9 mouse cellular contexts compared by ENCODE assay signal in genomic region chr14:11555521-11556355, GRCm38 (mm10). TPM values are rescaled to one million over a fixed set of nuclear protein-coding genes. Genes with fewer than 3 reads are reported as not detected.
A peak's percentile ranks its signal among the peaks of the same experiment; 100 is the strongest.
DNase-seq lines count a peak whose midpoint lies in the region; ATAC-seq and TF ChIP-seq lines count a peak whose summit lies in the region.
"Had no signal": no experiment of that assay in that cellular context is flagged by ENCODE, and none has a peak within 500 bp of the region (broad histone marks: within the 10 kb centered on the region; RNA-seq: fewer than 3 reads in every experiment).

No protein-coding gene starts in this region.

- no peaks in the 10 kb centered on the region for H3K36me3 ChIP-seq in lung, embryonic 14.5 days (ENCODE audit: insufficient read depth)
- H3K36me3 ChIP-seq in kidney, embryonic 14.5 days (ENCODE audit: control insufficient read depth, insufficient read depth, low read length) = no peaks in the 10 kb centered on the region
- H3K36me3 ChIP-seq in liver, embryonic 12.5 days = no peaks in the 10 kb centered on the region

- H3K27me3 ChIP-seq in lung, embryonic 14.5 days (ENCODE audit: insufficient read depth, low read length) = no peaks in the 10 kb centered on the region
- no peaks in the 10 kb centered on the region for H3K27me3 ChIP-seq in kidney, embryonic 14.5 days (ENCODE audit: control insufficient read depth, insufficient read depth, low read length)
- peaks cover 69% of the 10 kb centered on the region for H3K27me3 ChIP-seq in liver, embryonic 12.5 days (replicated peaks)

- H3K9ac ChIP-seq in lung, embryonic 14.5 days = peak overlapping the region; percentile 91
- peak overlapping the region; percentile 94 for H3K9ac ChIP-seq in kidney, embryonic 14.5 days (ENCODE audit: low read depth, low read length)
- no peak overlapping the region for H3K9ac ChIP-seq in liver, embryonic 12.5 days

- 1% methylated on average over 35 of the region's 35 CpGs for WGBS in lung, embryonic 14.5 days
- WGBS in kidney, embryonic 14.5 days = under 1% methylated on average over 35 of the region's 35 CpGs
- 2% methylated on average over 35 of the region's 35 CpGs for WGBS in liver, embryonic 12.5 days (ENCODE audit: insufficient replicate concordance)

- H3K27ac ChIP-seq in lung, embryonic 14.5 days (ENCODE audit: low read depth) = 0 out of 2 replicates have a peak overlapping the region, but pooled peaks have one; percentile 2
- peak overlapping the region; percentile 98; the same call in 1 of the 2 replicates for H3K27ac ChIP-seq in kidney, embryonic 14.5 days (ENCODE audit: low read depth, low read length)
- no peak overlapping the region for H3K27ac ChIP-seq in liver, embryonic 12.5 days

- TF ChIP-seq CTCF in lung, embryonic 14.5 days (IDR thresholded peaks at IDR 0.05; ENCODE audit: low read depth) = no peak

- peak overlapping the region; percentile 98 for H3K4me2 ChIP-seq in lung, embryonic 14.5 days
- H3K4me2 ChIP-seq in kidney, embryonic 14.5 days (replicated peaks; ENCODE audit: low read depth, low read length) = peak overlapping the region; percentile 96
- H3K4me2 ChIP-seq in liver, embryonic 12.5 days = peak overlapping the region; percentile 64

- peak overlapping the region; percentile 75 for H3K4me3 ChIP-seq in lung, embryonic 14.5 days (ENCODE audit: low read depth, low read length)
- H3K4me3 ChIP-seq in kidney, embryonic 14.5 days (ENCODE audit: low read length) = peak overlapping the region; percentile 87
- peak overlapping the region; percentile 53 for H3K4me3 ChIP-seq in liver, embryonic 12.5 days

- DNase-seq in lung, embryonic 14.5 days = peak; percentile 36
- DNase-seq in lung, postnatal 25 days (ENCODE audit: low spot score) = no peak
- DNase-seq in cerebellum, postnatal 36 days = peak; percentile 26 to 52
- DNase-seq in heart, adult 8-10 months (ENCODE audit: low spot score) = peak; percentile 34
- DNase-seq in right cerebral cortex, postnatal 14 days = peak; percentile 49
- DNase-seq in T-cell, adult 2 months (ENCODE audit: low spot score) = no peak

- ATAC-seq in lung, embryonic 14.5 days (ENCODE audit: insufficient read depth) = no peak
- ATAC-seq in kidney, embryonic 14.5 days (ENCODE audit: low FRiP score, low TSS enrichment) = 0 out of 2 replicates have a peak, but pooled peaks have one; percentile 0
- no peak for ATAC-seq in liver, embryonic 12.5 days

- H3K4me1 ChIP-seq in lung, embryonic 14.5 days (ENCODE audit: insufficient read depth) = peaks cover 2% of the 10 kb centered on the region; the same call in 1 of the 2 replicates
- H3K4me1 ChIP-seq in kidney, embryonic 14.5 days (ENCODE audit: control insufficient read depth, insufficient read depth, low read length) = peaks cover 24% of the 10 kb centered on the region
- H3K4me1 ChIP-seq in liver, embryonic 12.5 days = 0 out of 2 replicates have a peak, but pooled peaks cover 5% of the 10 kb centered on the region

- H3K9me3 ChIP-seq in lung, embryonic 14.5 days (ENCODE audit: low read depth, low read length) = no peaks in the 10 kb centered on the region
- no peaks in the 10 kb centered on the region for H3K9me3 ChIP-seq in kidney, embryonic 14.5 days (ENCODE audit: control insufficient read depth, low read length)
- H3K9me3 ChIP-seq in liver, embryonic 12.5 days (replicated peaks) = no peaks in the 10 kb centered on the region

RNA-seq across cellular contexts. Expression of gene Ptprg, which starts 2.4 kb away (rescaled TPM):
- 37.0 and 43.2 TPM in 2 replicates for polyA plus RNA-seq in lung, embryonic 14.5 days (2014; fragmentation: Nextera tagmentation; extraction: Ambion mirVana)
- total RNA-seq in heart, adult 8-10 months (2022) = 10 to 100 TPM; 43.4 to 66.5 (median 48.8) TPM
- 22.7 and 44.3 TPM in 2 replicates for polyA plus RNA-seq in kidney, embryonic 14.5 days (2014; fragmentation: Nextera tagmentation; extraction: Ambion mirVana)
- 3.9 and 4.8 TPM in 2 replicates for polyA plus RNA-seq in liver, embryonic 12.5 days (2016; fragmentation: Nextera tagmentation; extraction: Ambion mirVana)
- total RNA-seq: hematopoietic stem cell, adult 5-6 weeks had no signal

Comparison
In these comparisons a context has a peak if more than half of its experiments do, and no peak if none do; other contexts are left out.
1. DNase-seq: peak in lung, embryonic 14.5 days (single experiment), cerebellum, postnatal 36 days (2 of 2), heart, adult 8-10 months (single experiment) and right cerebral cortex, postnatal 14 days (single experiment); none in lung, postnatal 25 days (single experiment) and T-cell, adult 2 months (single experiment).
2. Peak in every context shown above with its lines, with median percentiles within 50 percentile points of each other: H3K4me2 ChIP-seq and H3K4me3 ChIP-seq.